Comparison of ENCODE assay signal across 8 mouse cellular contexts in the genomic region with DNA sequence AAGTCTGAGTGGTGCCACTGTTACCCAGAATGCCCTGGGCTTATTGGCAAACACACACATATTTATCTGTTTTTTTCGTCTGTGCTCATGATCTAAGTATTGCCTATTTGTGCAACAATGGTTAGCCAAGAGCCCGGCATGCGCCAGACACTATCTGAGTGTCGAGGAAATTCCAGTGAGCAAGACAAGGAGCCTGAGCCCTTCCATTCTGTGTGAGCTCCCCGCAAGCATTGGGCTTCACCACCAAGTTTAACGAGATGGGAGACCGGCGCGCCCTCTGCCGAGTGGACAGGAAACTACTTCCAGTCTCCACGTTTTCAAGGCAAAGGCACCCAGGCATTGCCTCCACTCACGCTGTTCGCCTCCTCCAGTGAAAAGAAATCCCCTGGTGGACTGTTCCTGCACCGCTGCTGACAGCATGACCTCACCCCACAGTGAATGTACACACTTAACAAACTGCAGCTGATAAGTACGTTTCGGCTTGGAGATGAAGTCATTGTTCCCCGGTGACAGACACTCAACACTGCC. TPM values are rescaled to one million over a fixed set of nuclear protein-coding genes. Genes with fewer than 3 reads are reported as not detected.
DNase-seq lines count a peak whose midpoint lies in the region; ATAC-seq and TF ChIP-seq lines count a peak whose summit lies in the region.

No protein-coding gene starts in this region.

- H3K9ac ChIP-seq in midbrain, embryonic 14.5 days (replicated peaks; ENCODE audit: low read length): no peak overlapping the region

- no peak overlapping the region for H3K27ac ChIP-seq in midbrain, embryonic 14.5 days (replicated peaks; ENCODE audit: low read depth, low read length)
- H3K27ac ChIP-seq in cerebellum, adult 2 months (ENCODE audit: insufficient read depth, low read length): no peak overlapping the region

- no peak overlapping the region for H3K4me3 ChIP-seq in midbrain, embryonic 14.5 days (replicated peaks; ENCODE audit: low read depth, low read length)
- no peak overlapping the region for H3K4me3 ChIP-seq in cerebellum, adult 2 months (replicated peaks; ENCODE audit: insufficient read depth, low read depth, low read length)

- peak; percentile 20; the same call in 1 of the 2 replicates for ATAC-seq in neutrophil, adult 5-6 weeks (ENCODE audit: extremely low read depth, insufficient number of reproducible peaks, low FRiP score, poor library complexity, severe bottlenecking)
- ATAC-seq in midbrain, embryonic 14.5 days (ENCODE audit: low FRiP score, low TSS enrichment): no peak

- TF ChIP-seq POLR2A in cerebellum, adult 2 months (IDR thresholded peaks at IDR 0.05; ENCODE audit: borderline replicate concordance, insufficient read depth, low read length): no peak

- no peak overlapping the region for H3K4me2 ChIP-seq in midbrain, embryonic 14.5 days (ENCODE audit: low read length)

- WGBS in midbrain, embryonic 14.5 days: 82% methylated on average over 17 of the region's 17 CpGs
- WGBS in cerebellum, adult 2 months: 77% methylated on average over 17 of the region's 17 CpGs

- peak; percentile 12 to 31 for DNase-seq in left cerebral cortex, adult 18-20 months (ENCODE audit: low spot score in 2 of 2)
- no peak for DNase-seq in left cerebral cortex, adult 8-10 months (ENCODE audit: low spot score in 2 of 2)
- peak; percentile 83 for DNase-seq in ZHBTc4 (ENCODE audit: low read depth, low spot score)
- peak; percentile 33 for DNase-seq in gonadal fat pad, adult 2 months (ENCODE audit: low read depth)
- peak; percentile 20 to 66 for DNase-seq in kidney, postnatal 36 days
- DNase-seq in midbrain, embryonic 14.5 days: no peak
- DNase-seq in cerebellum, adult 2 months: no peak

- H3K36me3 ChIP-seq in midbrain, embryonic 14.5 days (ENCODE audit: control insufficient read depth, insufficient read depth, low read length): no peaks in the 10 kb centered on the region

- no peaks in the 10 kb centered on the region for H3K4me1 ChIP-seq in midbrain, embryonic 14.5 days (ENCODE audit: control insufficient read depth, insufficient read depth, low read length)
- no peaks in the 10 kb centered on the region for H3K4me1 ChIP-seq in cerebellum, adult 2 months (ENCODE audit: control insufficient read depth, insufficient read depth, low read length)

- no peaks in the 10 kb centered on the region for H3K9me3 ChIP-seq in midbrain, embryonic 14.5 days (ENCODE audit: control insufficient read depth, low read length)

- no peaks in the 10 kb centered on the region for H3K27me3 ChIP-seq in midbrain, embryonic 14.5 days (ENCODE audit: control insufficient read depth, insufficient read depth, low read length)
- no peaks in the 10 kb centered on the region for H3K27me3 ChIP-seq in cerebellum, adult 2 months (ENCODE audit: control insufficient read depth, insufficient read depth, low read length)

- no peak for TF ChIP-seq CTCF in cerebellum, adult 2 months (IDR thresholded peaks at IDR 0.05; ENCODE audit: borderline replicate concordance, insufficient read depth, low read depth, low read length)

RNA-seq across cellular contexts. Expression of gene Stk38l, which starts 39.0 kb away (rescaled TPM):
- total RNA-seq in left cerebral cortex, adult 18-20 months (2021): 10 to 100 TPM; 25.5 to 26.3 TPM
- 10 to 100 TPM; 23.4 to 29.2 (median 25.6) TPM for total RNA-seq in left cerebral cortex, adult 8-10 months (2022)
- 5.7 and 7.4 TPM in 2 replicates for polyA plus RNA-seq in gonadal fat pad, adult 2 months (2012; rRNA removed)
- total RNA-seq in neutrophil, adult 5-6 weeks (2017): 11.8 and 13.4 TPM in 2 replicates
- 16.1 and 20.2 TPM in 2 replicates for polyA plus RNA-seq in midbrain, embryonic 14.5 days (2014; fragmentation: Nextera tagmentation; extraction: Ambion mirVana)
- 14.4 and 16.4 TPM in 2 replicates for polyA plus RNA-seq in cerebellum, adult 2 months (2012; rRNA removed)

RNA-seq across cellular contexts. Expression of gene Tm7sf3, which starts 43.2 kb away (rescaled TPM):
- total RNA-seq in left cerebral cortex, adult 18-20 months (2021): 10 to 100 TPM; 27.2 to 27.5 TPM
- 10 to 100 TPM; 33.8 to 36.0 (median 34.6) TPM for total RNA-seq in left cerebral cortex, adult 8-10 months (2022)
- polyA plus RNA-seq in gonadal fat pad, adult 2 months (2012; rRNA removed): 21.6 and 38.0 TPM in 2 replicates
- 9.3 and 9.6 TPM in 2 replicates for total RNA-seq in neutrophil, adult 5-6 weeks (2017)
- polyA plus RNA-seq in midbrain, embryonic 14.5 days (2014; fragmentation: Nextera tagmentation; extraction: Ambion mirVana): 23.9 and 31.6 TPM in 2 replicates
- 22.3 and 25.2 TPM in 2 replicates for polyA plus RNA-seq in cerebellum, adult 2 months (2012; rRNA removed)

RNA-seq across cellular contexts. Expression of gene Med21, which starts 43.5 kb away (rescaled TPM):
- total RNA-seq in left cerebral cortex, adult 18-20 months (2021): 10 to 100 TPM; 49.2 to 49.5 TPM
- total RNA-seq in left cerebral cortex, adult 8-10 months (2022): 10 to 100 TPM; 37.8 to 48.1 (median 42.4) TPM
- polyA plus RNA-seq in gonadal fat pad, adult 2 months (2012; rRNA removed): 28.1 and 41.1 TPM in 2 replicates
- total RNA-seq in neutrophil, adult 5-6 weeks (2017): 49.5 and 51.7 TPM in 2 replicates
- polyA plus RNA-seq in midbrain, embryonic 14.5 days (2014; fragmentation: Nextera tagmentation; extraction: Ambion mirVana): 103 and 105 TPM in 2 replicates
- polyA plus RNA-seq in cerebellum, adult 2 months (2012; rRNA removed): 90.1 and 93.1 TPM in 2 replicates

Comparison
In these comparisons a context has a peak if more than half of its experiments do, and no peak if none do; other contexts are left out.
1. DNase-seq: peak in left cerebral cortex, adult 18-20 months (2 of 2), ZHBTc4 (single experiment), gonadal fat pad, adult 2 months (single experiment) and kidney, postnatal 36 days (2 of 2); none in left cerebral cortex, adult 8-10 months (0 of 2), midbrain, embryonic 14.5 days (single experiment) and cerebellum, adult 2 months (0 of 2).